Mouse (Mus musculus) left cerebral cortex, adult 2 months (tissue): Measurements from ENCODE around the gene Diexf. TPM values are rescaled to one million over a fixed set of nuclear protein-coding genes. Genes with fewer than 3 reads are reported as not detected.

Source experiments
- DNase-seq, 2 experiments: peaks; one replicate each; pipeline ENCODE4 v3.0.0; 2021 to 2022; ENCODE audit warnings: low spot score in 2 of 2, mixed read lengths in 1 of 2; ENCODE audit errors: extremely low spot score in 1 of 2
- H3K27ac ChIP-seq: fragments of 200-600 bp; 2 replicates; pipeline ENCODE4 v1.8.1; 2022
- H3K4me3 ChIP-seq: fragments of 200-600 bp; 2 replicates; pipeline ENCODE4 v1.8.1; 2022
- CTCF ChIP-seq: fragments of 200-600 bp; IDR thresholded peaks from 2 replicates; pipeline ENCODE4 v1.8.1; 2022; ENCODE audit warnings: antibody characterized with exemption, mild to moderate bottlenecking, moderate library complexity
- intact Hi-C: fragments of 180-260 bp; cut with DNase I; formaldehyde crosslinking; loops from one replicate; pipeline ENCODE4 v1.15.1; 2025
- total RNA-seq, 2 experiments: library from RNA; stranded (reverse); gene quantifications; 2 replicates each; pipeline ENCODE4 v1.2.3; 2021

Gene Diexf
- total RNA-seq, 2 experiments from 2014 or later, result 20.9 to 25.5 TPM

DNA sequence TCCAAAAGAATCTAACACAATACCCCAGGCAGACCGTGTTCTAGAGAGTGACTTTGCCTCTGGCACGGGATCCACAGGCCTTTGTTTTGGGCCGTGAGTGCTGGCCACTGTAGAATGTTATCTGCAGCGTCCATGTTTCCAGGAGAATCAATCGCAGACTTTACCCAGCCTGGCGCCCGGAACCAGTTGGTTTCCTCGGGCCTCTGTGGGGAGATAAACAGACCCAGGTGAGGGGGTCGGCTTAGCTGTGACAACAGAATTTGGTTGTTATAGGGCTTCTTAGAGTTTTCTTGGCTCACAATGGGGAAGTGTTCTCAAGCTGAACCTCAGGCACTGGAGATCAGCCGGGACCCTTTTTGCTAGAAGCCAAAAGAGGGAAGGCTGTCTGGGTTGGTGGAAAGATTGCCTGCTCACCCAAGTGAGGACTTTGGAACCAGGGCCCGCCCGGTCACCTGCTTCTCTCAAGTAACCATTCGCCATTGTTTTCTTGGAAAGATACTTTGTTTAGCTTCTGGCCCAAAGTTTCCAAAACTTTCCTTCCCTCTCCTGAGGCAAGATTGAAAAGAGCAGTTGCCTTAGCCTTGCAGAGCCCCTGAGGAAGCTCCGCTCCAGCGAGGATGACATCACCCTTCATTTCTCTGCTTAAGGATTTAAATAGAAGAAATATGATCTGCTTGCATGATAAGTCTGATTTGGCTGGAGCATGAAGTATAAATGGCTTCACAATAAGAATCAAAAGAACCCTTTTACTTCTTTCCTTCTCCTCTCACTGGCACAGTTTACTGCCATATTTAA, 26.4 kb upstream of the Diexf start:
- Histone ChIP-seq H3K27ac (no peak overlapping the region), H3K4me3 (no peak overlapping the region)
- intact Hi-C loops, result no loop called here
- no peak for DNase-seq
- no peak for TF ChIP-seq CTCF

DNA sequence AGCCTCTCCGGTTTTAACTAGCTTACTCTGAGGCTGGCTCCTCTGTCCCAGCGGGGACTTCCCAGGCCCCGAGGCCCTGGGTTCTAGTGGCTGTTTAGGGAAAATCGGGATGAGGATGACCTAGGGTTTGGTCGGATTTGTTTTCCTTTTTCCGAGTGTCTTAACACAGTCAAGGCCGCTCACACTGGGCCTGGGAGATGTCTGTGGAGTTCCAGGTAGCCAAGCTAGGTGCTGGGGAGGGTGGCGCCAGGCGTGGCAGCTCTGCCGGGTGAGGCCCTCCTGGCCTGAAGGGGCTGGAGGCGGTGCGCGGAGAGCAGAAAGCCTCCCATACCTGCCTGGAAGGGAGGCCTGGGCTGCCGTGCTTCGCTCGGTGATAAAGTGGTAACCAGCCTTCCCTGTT, 23.5 kb upstream of the Diexf start:
- DNase-seq, result no peak
- Histone ChIP-seq H3K4me3 (no peak overlapping the region), H3K27ac (no peak overlapping the region)
- no peak for TF ChIP-seq CTCF
- intact Hi-C loops, result no loop called here

DNA sequence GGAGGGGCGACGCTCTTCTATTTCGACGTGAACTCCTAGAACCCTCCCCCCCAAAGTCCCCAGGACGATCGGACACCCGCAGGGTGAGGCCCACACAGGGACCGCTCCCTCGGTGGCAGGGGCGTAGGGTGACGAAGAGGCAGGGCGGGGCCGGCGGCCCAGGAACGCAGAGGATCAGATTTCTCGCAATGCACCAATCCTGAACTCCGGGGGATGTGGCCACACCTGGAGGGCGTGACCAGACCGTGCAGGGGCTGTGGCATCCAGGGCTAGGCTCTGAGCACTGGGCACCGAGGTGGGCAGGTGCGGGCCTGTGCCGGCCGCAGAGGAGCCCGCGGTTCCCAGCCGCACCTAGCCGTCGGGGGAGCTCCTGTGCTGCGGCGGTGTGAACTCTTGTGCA, 22.8 kb upstream of the Diexf start, which contains the start of gene Irf6:
Gene Irf6 (plus strand): TSS at position 240 of the 400 bp plus-strand sequence.
- no peak for TF ChIP-seq CTCF
- DNase-seq, result no peak
- Histone ChIP-seq H3K27ac (no peak within 1 kb of the TSS), H3K4me3 (no peak within 1 kb of the TSS)
- intact Hi-C loops, result no loop called here

DNA sequence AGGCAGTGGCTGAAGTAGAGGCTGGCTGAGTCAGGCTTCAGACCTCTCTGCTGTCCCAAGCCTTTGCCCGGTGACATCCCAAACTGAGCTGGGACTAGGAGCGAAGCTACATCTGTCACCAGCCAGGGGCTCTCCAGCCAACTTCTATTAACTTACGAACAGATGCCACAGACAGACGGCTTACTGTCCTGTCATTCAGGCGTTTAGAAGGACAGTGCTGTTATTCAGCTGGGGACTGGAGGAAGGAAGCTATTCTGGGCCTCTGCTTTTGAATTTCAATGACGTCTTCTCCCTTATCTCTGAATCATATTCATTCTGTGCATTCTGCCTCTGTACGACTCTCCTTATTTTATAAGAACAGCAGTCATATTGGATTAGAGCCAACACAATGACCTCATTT, 21.1 kb upstream of the Diexf start:
- no peak for DNase-seq
- H3K27ac ChIP-seq, result no peak overlapping the region
- intact Hi-C loops, result no loop called here
- TF ChIP-seq CTCF, result no peak
- H3K4me3 ChIP-seq, result no peak overlapping the region

DNA sequence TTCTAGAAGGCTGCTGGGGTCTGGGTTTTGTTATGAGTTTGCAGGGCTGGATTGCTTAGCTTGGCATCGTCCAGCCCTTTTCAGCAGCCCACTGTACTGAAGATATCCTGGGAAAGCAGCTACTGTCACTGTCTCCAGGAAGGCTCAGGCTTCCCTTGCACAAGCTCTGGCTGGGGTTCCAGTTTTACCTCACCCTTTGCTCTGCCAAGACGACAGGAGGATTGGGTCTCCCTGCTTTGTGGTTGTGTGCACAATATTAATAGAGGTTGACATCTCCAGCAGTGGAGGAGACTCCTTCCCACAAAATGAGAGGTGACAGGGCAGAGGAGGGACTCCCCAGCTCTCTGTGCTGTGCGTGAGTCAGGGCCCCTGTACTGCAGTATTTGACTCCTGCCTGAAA, 19.2 kb upstream of the Diexf start:
- no peak for TF ChIP-seq CTCF
- DNase-seq, result no peak
- Histone ChIP-seq H3K4me3 (no peak overlapping the region), H3K27ac (no peak overlapping the region)
- intact Hi-C loops, result no loop called here

DNA sequence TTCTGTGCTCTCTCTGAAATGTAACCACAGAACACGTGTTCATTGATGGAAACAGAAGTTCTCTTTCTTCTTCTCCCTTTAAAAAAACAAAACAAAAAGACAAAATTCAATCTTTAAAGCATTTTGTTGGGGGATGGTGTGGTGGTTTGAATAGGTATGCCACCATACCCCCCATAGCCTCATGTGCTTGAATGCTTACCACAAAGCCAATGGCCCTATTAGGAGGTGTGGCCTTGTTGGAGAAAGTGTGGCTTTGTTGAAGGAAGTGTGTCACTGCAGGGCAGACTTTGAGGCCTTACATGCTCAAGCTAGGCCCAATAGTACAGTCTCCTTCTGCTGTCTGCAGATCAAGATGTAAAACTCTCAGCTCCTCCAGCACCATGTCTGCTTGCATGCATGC, 16.3 kb upstream of the Diexf start:
- DNase-seq, result no peak
- intact Hi-C loops, result no loop called here
- Histone ChIP-seq H3K4me3 (no peak overlapping the region), H3K27ac (no peak overlapping the region)
- TF ChIP-seq CTCF, result no peak

DNA sequence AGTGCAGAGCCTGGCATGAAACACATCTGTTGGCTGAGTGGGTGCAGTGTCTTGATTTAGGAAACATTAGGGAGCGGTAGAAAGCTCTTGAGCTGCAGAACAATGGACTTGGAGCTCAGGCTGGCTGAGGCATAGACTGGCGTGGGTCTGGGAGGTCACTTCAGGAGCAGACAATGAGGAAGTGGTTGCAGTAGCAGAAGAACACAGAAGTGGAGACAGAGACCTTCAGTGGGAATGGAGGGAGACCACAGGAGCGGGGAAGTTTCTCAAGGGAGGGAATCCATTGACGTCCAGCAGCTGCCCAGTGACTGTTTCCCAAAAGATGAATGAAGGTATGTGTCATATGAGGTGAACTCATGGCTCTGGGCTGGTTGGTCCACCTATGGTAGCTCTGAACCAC, 15.0 kb upstream of the Diexf start:
- intact Hi-C loops, result no loop called here
- Histone ChIP-seq H3K27ac (no peak overlapping the region), H3K4me3 (no peak overlapping the region)
- no peak for DNase-seq
- no peak for TF ChIP-seq CTCF

DNA sequence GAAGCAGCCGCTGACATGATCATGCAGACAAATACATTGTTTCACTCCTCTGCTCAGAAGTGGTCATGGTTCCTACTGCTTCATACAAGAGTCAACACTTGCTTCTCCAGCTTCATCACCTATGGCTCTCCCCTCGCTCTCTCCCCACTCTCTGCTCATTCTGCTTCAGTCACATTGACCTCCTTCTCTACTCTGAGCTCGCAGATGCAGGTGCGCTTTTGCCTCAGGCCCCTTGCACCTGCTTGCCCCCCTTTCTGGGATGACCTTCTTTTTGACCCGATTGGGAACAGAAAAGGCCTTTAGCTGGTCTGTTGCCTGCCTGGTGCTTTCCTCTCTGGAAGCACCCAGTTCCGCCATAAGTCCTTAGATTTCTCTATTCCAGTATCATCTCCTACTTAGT, 14.4 kb upstream of the Diexf start:
- DNase-seq, result no peak
- no peak overlapping the region for H3K4me3 ChIP-seq
- no peak overlapping the region for H3K27ac ChIP-seq
- no peak for TF ChIP-seq CTCF
- intact Hi-C loops, result no loop called here

DNA sequence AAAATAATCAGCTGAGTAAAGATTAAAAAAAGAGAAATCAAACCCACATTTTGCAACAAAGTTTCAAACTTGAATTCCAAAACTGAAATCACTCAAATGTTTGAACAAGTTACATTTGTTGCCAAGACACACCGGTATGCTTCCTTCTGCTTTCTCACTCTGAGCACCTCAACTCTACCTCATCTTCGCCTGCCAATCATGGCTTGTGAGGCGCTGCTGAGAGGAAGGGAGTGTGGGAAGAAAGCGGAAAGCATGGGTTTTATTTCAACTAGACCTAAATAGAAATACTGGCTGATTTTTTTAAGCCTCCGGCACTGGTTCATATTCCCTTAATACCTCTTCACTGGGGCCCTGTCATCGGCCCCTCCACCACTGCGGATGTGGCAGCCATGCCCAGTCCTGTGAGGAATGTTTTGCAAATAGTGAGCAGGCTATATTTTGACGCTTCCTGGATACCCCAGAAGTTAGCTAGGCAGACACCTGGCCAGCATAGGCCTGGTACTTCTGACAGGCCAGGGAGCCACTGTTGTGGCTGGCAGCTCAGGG, 12.5 kb upstream of the Diexf start:
- Histone ChIP-seq H3K27ac (no peak overlapping the region), H3K4me3 (no peak overlapping the region)
- intact Hi-C loops, result no loop called here
- no peak for TF ChIP-seq CTCF
- DNase-seq, result no peak

DNA sequence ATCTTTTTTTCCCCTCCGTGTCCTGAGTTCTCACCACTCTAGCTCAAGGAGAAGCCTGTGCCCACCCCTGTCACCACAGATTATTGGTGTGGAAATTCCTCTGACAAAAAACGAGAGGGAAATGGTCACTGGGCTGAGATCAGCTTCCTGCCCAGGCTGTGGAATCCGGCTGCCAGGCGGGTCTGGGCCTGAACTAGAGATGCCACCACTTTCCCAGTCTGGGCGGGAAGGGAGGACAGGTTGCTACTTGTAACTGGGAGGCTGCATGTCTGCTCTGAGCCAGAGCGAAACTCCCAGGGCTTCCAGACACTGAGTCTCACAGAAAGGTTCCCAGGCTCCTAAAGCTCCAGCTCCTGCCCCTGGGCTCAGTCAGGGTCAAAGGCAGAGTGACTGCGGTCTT, 11.0 kb upstream of the Diexf start:
- Histone ChIP-seq H3K4me3 (no peak overlapping the region), H3K27ac (no peak overlapping the region)
- intact Hi-C loops, result no loop called here
- TF ChIP-seq CTCF, result no peak
- DNase-seq, result no peak

DNA sequence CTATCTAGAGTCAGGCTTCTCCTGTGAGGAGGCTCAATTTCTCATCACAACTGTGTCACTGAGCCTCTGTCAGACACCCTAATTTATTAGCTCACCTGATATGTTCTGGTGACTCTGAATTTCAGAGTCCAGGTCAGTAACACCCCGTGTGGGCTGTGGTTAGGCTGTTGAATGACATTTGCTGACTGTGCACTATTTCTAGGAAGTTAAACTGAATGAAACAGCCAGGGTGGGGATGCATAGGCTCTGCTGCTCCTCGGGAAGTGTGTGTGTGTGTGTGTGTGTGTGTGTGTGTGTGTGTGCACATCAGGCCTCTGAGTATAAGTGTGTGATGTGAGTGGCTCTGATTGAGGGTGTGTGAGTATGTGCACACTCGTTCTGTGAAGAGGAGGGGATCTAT, 8.6 kb upstream of the Diexf start:
- no peak for DNase-seq
- H3K27ac ChIP-seq, result no peak overlapping the region
- no peak overlapping the region for H3K4me3 ChIP-seq
- TF ChIP-seq CTCF, result no peak
- intact Hi-C loops, result no loop called here

DNA sequence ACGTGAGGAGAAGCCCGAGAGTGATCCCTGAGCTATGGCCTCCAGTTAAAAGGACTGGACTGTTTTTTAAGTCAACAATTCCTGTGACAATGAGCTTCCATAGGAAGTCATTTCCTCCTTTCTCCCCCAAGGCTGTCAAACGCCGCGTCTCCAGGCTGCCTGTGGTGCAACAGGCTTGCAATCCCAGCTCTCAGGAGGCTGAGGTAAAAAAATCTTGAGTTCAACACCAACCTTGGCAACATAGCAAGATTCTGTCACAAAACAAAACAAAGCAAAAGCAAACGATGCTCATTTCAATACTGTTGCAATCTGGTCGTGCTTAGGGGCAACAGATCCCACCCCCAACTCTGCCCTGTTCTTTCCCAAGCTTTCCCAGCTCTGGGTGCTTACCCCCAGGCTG, 8.0 kb upstream of the Diexf start:
- DNase-seq, result no peak
- no peak for TF ChIP-seq CTCF
- Histone ChIP-seq H3K27ac (no peak overlapping the region), H3K4me3 (no peak overlapping the region)
- intact Hi-C loops, result no loop called here

DNA sequence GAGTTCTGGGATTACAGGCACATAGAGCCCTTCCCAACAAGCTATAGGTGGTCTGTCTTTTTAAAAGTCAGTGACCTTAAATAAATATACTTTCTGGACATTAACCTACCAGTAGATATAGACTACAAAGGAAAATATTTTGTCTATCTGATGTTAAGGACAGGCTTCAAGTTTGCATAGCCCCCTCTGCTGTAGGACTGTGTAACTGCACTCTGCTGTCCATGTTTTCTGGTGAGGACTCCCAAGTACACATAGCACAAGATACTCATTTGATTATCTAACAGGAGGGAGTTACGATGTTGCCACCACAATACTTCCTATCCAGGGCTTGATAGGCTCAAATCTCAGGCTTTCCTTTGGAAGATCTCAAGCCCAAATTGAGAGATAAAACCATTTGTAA, 3.7 kb upstream of the Diexf start:
- DNase-seq, result no peak
- no peak overlapping the region for H3K27ac ChIP-seq
- no peak overlapping the region for H3K4me3 ChIP-seq
- intact Hi-C loops, result no loop called here
- no peak; the same call in 1 of the 2 replicates for TF ChIP-seq CTCF
